Mouse (Mus musculus) limb, embryonic 12.5 days (tissue): Measurements from ENCODE around the gene Col23a1. TPM values are rescaled to one million over a fixed set of nuclear protein-coding genes. Genes with fewer than 3 reads are reported as not detected.
A peak's percentile ranks its signal among the peaks of the same experiment; 100 is the strongest.

Experiments
- ATAC-seq: fragments of 200-750 bp; cut with Nextera tagmentation; 2 replicates; pipeline ENCODE4 v1.8.0; 2017; ENCODE audit warnings: low read depth, moderate TSS enrichment; ENCODE audit not compliant: insufficient number of reproducible peaks, insufficient read depth, low FRiP score, low TSS enrichment
- H3K27ac ChIP-seq: fragments of 300-500 bp; sonication (generic); 2 replicates; pipeline ENCODE4 v1.5.1; 2016; ENCODE audit warnings: mild to moderate bottlenecking, moderate library complexity
- H3K27me3 ChIP-seq: fragments of 300-500 bp; sonication (generic); 2 replicates; pipeline ENCODE4 v1.6.1; 2016; ENCODE audit warnings: mild to moderate bottlenecking, moderate library complexity
- H3K36me3 ChIP-seq: fragments of 300-500 bp; sonication (generic); 2 replicates; pipeline ENCODE4 v1.6.1; 2016; ENCODE audit warnings: mild to moderate bottlenecking, moderate library complexity
- H3K4me1 ChIP-seq: fragments of 300-500 bp; sonication (generic); replicated peaks from 2 replicates; pipeline ENCODE4 v1.6.1; 2016
- H3K4me2 ChIP-seq: fragments of 300-500 bp; sonication (generic); 2 replicates; pipeline ENCODE4 v1.6.1; 2016; ENCODE audit warnings: mild to moderate bottlenecking, moderate library complexity
- H3K4me3 ChIP-seq: fragments of 300-500 bp; sonication (generic); replicated peaks from 2 replicates; pipeline ENCODE4 v1.5.1; 2016; ENCODE audit warnings: mild to moderate bottlenecking
- H3K9ac ChIP-seq: fragments of 300-500 bp; sonication (generic); replicated peaks from 2 replicates; pipeline ENCODE4 v1.6.1; 2016; ENCODE audit warnings: mild to moderate bottlenecking, moderate library complexity
- H3K9me3 ChIP-seq: fragments of 300-500 bp; sonication (generic); 2 replicates; pipeline ENCODE4 v1.6.1; 2016; ENCODE audit warnings: mild to moderate bottlenecking, moderate library complexity
- WGBS: fragments of 180-500 bp; shearing (Covaris S2); methylation state at CpG from one replicate; pipeline ENCODE4 v1.1.7; 2016; 5-methylcytosine and 5-hydroxymethylcytosine counted together
- polyA plus RNA-seq: library from polyadenylated mRNA; unstranded; fragments of >200 nt; fragmentation: Nextera tagmentation; extraction: Ambion mirVana; gene quantifications from 2 replicates; pipeline ENCODE4 v1.2.1, GENCODE M21; 2016

The Col23a1 gene
- polyA plus RNA-seq, 1 experiment from 2014 or later, result 29.4 TPM

- Histone ChIP-seq H3K27ac (no peak overlapping the region), H3K4me1 (peaks cover 15% of the 10 kb centered on the region)
- no peak for ATAC-seq
These were observed 167.9 kb downstream of the Col23a1 start for GRCm38 (mm10) chr11:51457624-51458023.

GRCm38 (mm10) chr11:51458649-51459048 lies 168.9 kb downstream of the Col23a1 start:
- 0 out of 2 replicates have a peak overlapping the region, but pooled peaks have one; percentile 23 for H3K27ac ChIP-seq
- ATAC-seq, result no peak
- H3K36me3 ChIP-seq, result no peaks in the 10 kb centered on the region
- 0 out of 2 replicates have a peak, but pooled peaks cover 6% of the 10 kb centered on the region for H3K9me3 ChIP-seq
- no peak overlapping the region for H3K4me2 ChIP-seq
- H3K9ac ChIP-seq, result no peak overlapping the region
- no peak overlapping the region for H3K4me3 ChIP-seq
- H3K27me3 ChIP-seq, result no peaks in the 10 kb centered on the region
- H3K4me1 ChIP-seq, result peaks cover 21% of the 10 kb centered on the region
- 45% methylated on average over 4 of the region's 4 CpGs for WGBS

More at GRCm38 (mm10) chr11:51457624-51458023, 167.9 kb downstream of the Col23a1 start:
- WGBS, result 59% methylated on average over 5 of the region's 5 CpGs
- Histone ChIP-seq H3K36me3 (no peaks in the 10 kb centered on the region), H3K27me3 (no peaks in the 10 kb centered on the region), H3K9me3 (0 out of 2 replicates have a peak, but pooled peaks cover 6% of the 10 kb centered on the region), H3K9ac (no peak overlapping the region), H3K4me2 (no peak overlapping the region), H3K4me3 (no peak overlapping the region)

GRCm38 (mm10) chr11:51459569-51460043 lies 169.9 kb downstream of the Col23a1 start:
- 0 out of 2 replicates have a peak, but pooled peaks cover 6% of the 10 kb centered on the region for H3K9me3 ChIP-seq
- no peaks in the 10 kb centered on the region for H3K27me3 ChIP-seq
- no peaks in the 10 kb centered on the region for H3K36me3 ChIP-seq
- no peak overlapping the region for H3K4me2 ChIP-seq
- no peak overlapping the region for H3K4me3 ChIP-seq
- peak overlapping the region; percentile 62 for H3K27ac ChIP-seq
- 0 out of 2 replicates have a peak overlapping the region, but pooled peaks have one; percentile 4 for H3K9ac ChIP-seq
- 39% methylated on average over 8 of the region's 8 CpGs for WGBS
- peaks cover 24% of the 10 kb centered on the region for H3K4me1 ChIP-seq
- no peak for ATAC-seq

- peaks cover 79% of the 10 kb centered on the region for H3K4me1 ChIP-seq
- peak overlapping the region; percentile 40 for H3K4me2 ChIP-seq
- ATAC-seq, result no peak
- peak overlapping the region; percentile 64 for H3K27ac ChIP-seq
- H3K27me3 ChIP-seq, result no peaks in the 10 kb centered on the region
- H3K4me3 ChIP-seq, result no peak overlapping the region
- H3K9ac ChIP-seq, result no peak overlapping the region
- 31% methylated on average over 6 of the region's 6 CpGs for WGBS
- no peaks in the 10 kb centered on the region for H3K9me3 ChIP-seq
- no peaks in the 10 kb centered on the region for H3K36me3 ChIP-seq
These were observed 179.0 kb downstream of the Col23a1 start for GRCm38 (mm10) chr11:51468737-51469136.

GRCm38 (mm10) chr11:51469341-51469831 lies 179.7 kb downstream of the Col23a1 start:
- Histone ChIP-seq H3K36me3 (no peaks in the 10 kb centered on the region), H3K4me1 (peaks cover 77% of the 10 kb centered on the region), H3K4me3 (no peak overlapping the region), H3K27ac (peak overlapping the region; percentile 74), H3K27me3 (no peaks in the 10 kb centered on the region), H3K9me3 (no peaks in the 10 kb centered on the region), H3K9ac (no peak overlapping the region), H3K4me2 (peak overlapping the region; percentile 40)
- WGBS, result 8% methylated on average over 13 of the region's 13 CpGs
- ATAC-seq, result 0 out of 2 replicates have a peak, but pooled peaks have one; percentile 21

- H3K36me3 ChIP-seq, result no peaks in the 10 kb centered on the region
- WGBS, result 13% methylated on average over 17 of the region's 17 CpGs
- H3K9ac ChIP-seq, result no peak overlapping the region
- H3K27me3 ChIP-seq, result no peaks in the 10 kb centered on the region
- no peak; the same call in 1 of the 2 replicates for ATAC-seq
- no peaks in the 10 kb centered on the region for H3K9me3 ChIP-seq
- H3K4me3 ChIP-seq, result no peak overlapping the region
- peak overlapping the region; percentile 40 for H3K4me2 ChIP-seq
- peak overlapping the region; percentile 74 for H3K27ac ChIP-seq
- H3K4me1 ChIP-seq, result peaks cover 72% of the 10 kb centered on the region
These were observed 180.8 kb downstream of the Col23a1 start for GRCm38 (mm10) chr11:51470383-51471144.

DNA sequence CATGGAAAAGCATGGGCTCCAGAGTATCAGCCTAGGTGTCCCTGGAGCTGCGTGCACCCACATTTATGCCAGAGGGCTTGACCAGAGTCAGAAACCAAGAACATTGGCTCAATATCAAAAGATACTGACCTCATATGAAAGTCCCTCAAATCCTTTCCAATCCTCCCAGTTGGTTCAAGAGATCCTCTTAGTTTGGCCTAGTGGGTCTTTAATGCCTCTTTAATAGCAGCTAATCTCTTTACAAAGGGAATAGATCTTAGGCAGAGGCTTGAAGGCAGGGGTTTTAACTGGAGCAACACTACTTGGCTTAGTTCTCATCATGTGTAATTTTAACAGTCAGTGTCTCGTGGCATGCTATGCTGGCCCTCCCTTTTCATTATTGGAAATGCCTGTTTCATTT lies 184.0 kb downstream of the Col23a1 start:
- Histone ChIP-seq H3K4me2 (no peak overlapping the region), H3K27me3 (no peaks in the 10 kb centered on the region), H3K9me3 (no peaks in the 10 kb centered on the region), H3K4me1 (peaks cover 45% of the 10 kb centered on the region), H3K36me3 (no peaks in the 10 kb centered on the region), H3K4me3 (no peak overlapping the region), H3K27ac (no peak overlapping the region), H3K9ac (no peak overlapping the region)
- no peak for ATAC-seq
- WGBS, result 82% methylated on average over 2 of the region's 2 CpGs

DNA sequence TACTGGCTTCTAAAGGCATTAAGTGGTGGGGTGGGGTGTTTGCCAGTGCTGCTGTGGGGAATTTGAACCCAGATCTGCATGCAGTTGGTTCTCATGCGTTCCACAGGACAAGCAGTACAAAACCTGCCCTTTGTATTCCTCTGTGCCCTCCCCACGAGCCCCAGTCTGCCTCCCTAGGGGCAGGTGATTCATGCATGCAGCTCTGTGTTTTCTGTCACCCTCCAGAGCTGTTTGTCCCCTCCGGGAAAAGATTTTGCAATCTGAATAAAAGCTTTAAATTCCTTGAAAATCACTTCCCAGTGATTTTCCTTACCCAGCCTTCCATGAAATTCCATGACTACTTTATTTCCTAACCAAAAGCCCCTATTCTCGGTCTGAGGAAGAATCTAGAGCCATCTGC lies 186.8 kb downstream of the Col23a1 start:
- no peak overlapping the region for H3K4me2 ChIP-seq
- H3K27ac ChIP-seq, result no peak overlapping the region
- no peak overlapping the region for H3K4me3 ChIP-seq
- ATAC-seq, result no peak
- H3K9me3 ChIP-seq, result peaks cover 5% of the 10 kb centered on the region; the same call in 1 of the 2 replicates
- no peaks in the 10 kb centered on the region for H3K27me3 ChIP-seq
- H3K4me1 ChIP-seq, result peaks cover 16% of the 10 kb centered on the region
- WGBS, result 75% methylated on average over 4 of the region's 4 CpGs
- H3K36me3 ChIP-seq, result no peaks in the 10 kb centered on the region
- no peak overlapping the region for H3K9ac ChIP-seq

DNA sequence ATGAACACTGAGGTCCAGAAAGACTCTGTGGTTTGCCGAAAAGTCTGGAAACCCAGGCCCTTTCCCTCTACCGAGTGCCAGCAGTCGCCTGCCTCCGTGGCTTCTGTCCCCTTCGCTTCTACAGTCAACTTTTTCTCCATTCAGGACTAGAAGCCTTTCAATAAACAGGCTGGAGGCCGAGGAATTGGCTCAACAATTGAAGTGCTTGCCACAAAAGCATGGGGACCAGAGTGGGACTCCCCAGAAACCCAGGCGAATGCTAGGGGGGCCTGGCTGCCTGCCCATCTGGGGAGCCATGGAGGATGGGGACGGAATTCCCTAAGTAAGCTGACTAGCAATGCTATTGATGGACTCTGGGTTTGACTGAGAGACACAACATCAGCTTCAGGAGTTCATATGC lies 187.9 kb downstream of the Col23a1 start:
- WGBS, result 77% methylated on average over 8 of the region's 8 CpGs
- Histone ChIP-seq H3K9me3 (peaks cover 5% of the 10 kb centered on the region; the same call in 1 of the 2 replicates), H3K4me1 (peaks cover 18% of the 10 kb centered on the region), H3K27ac (no peak overlapping the region; the same call in 1 of the 2 replicates), H3K4me2 (no peak overlapping the region), H3K9ac (no peak overlapping the region), H3K4me3 (no peak overlapping the region), H3K36me3 (no peaks in the 10 kb centered on the region), H3K27me3 (no peaks in the 10 kb centered on the region)
- ATAC-seq, result no peak

- Histone ChIP-seq H3K4me1 (peaks cover 45% of the 10 kb centered on the region), H3K4me2 (no peak overlapping the region), H3K9me3 (peaks cover 5% of the 10 kb centered on the region; the same call in 1 of the 2 replicates), H3K4me3 (no peak overlapping the region), H3K27me3 (no peaks in the 10 kb centered on the region), H3K9ac (no peak overlapping the region), H3K36me3 (no peaks in the 10 kb centered on the region), H3K27ac (no peak overlapping the region)
- 20% methylated on average over 3 of the region's 3 CpGs for WGBS
- ATAC-seq, result no peak
These were observed 192.5 kb downstream of the Col23a1 start for GRCm38 (mm10) chr11:51482251-51482650.

DNA sequence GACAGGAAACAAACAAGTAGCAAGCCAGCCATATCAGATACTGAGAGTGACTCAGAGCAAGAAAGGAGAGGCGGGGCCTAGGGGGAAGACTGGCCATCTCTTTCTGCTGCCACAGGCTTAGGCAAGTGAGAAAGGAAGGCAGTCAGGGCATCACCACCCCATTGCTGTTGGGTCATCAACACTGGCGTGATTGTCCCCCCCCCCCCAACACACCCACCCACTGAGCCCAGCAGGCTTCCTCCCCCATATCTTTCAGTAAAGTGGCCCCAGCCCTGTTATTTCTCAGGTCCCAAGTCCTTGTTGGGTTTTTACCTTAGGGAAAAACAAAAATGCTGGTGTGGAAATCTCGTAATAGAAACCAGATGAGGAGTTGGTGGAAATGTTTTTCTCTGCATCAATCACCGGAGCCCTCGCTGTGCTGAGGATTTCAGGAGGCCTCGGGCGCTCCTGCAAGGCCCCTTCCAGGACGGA lies 195.4 kb downstream of the Col23a1 start:
- Histone ChIP-seq H3K27ac (peak overlapping the region; percentile 88), H3K36me3 (no peaks in the 10 kb centered on the region), H3K9me3 (peaks cover 8% of the 10 kb centered on the region; the same call in 1 of the 2 replicates), H3K9ac (no peak overlapping the region), H3K4me3 (no peak overlapping the region), H3K4me1 (peaks cover 65% of the 10 kb centered on the region), H3K4me2 (no peak overlapping the region), H3K27me3 (no peaks in the 10 kb centered on the region)
- ATAC-seq, result peak; percentile 34; the same call in 1 of the 2 replicates
- whole genome bisulfite sequencing, result 23% methylated on average over 8 of the region's 8 CpGs
